Mouse (Mus musculus): ENCODE measurements at regions not wholly inside any gene's neighbourhood (a gene's known extent, or its start where the extent isn't known, plus 50 kb on each side); places are given as distances from the start of the nearest gene placed in this dataset.
A peak's percentile ranks its signal among the peaks of the same experiment; 100 is the strongest.
"Not testable (repeated sequence)": the region's sequence is repeated elsewhere in the genome, so short reads cannot be mapped to it uniquely, and the experiment has no call there.

- H3K4me3 ChIP-seq (ENCODE audit: low read depth, low read length), result no peak overlapping the region
- no peaks in the 10 kb centered on the region for H3K9me3 ChIP-seq (ENCODE audit: control insufficient read depth, low read length)
- no peaks in the 10 kb centered on the region for H3K27me3 ChIP-seq (replicated peaks; ENCODE audit: control insufficient read depth, insufficient read depth, low read length)
- H3K27ac ChIP-seq (ENCODE audit: low read depth, low read length), result no peak overlapping the region
- H3K4me1 ChIP-seq (replicated peaks; ENCODE audit: control insufficient read depth, insufficient read depth, low read length), result peaks cover 8% of the 10 kb centered on the region
- H3K4me2 ChIP-seq, result no peak overlapping the region
- no peak for ATAC-seq (replicated peaks; ENCODE audit: low FRiP score)
- no peak for DNase-seq (ENCODE audit: low spot score)
- no peak overlapping the region for H3K9ac ChIP-seq (ENCODE audit: low read depth, low read length)
- WGBS, result 68% methylated on average over 5 of the region's 5 CpGs
- H3K36me3 ChIP-seq (ENCODE audit: control insufficient read depth, insufficient read depth, low read length), result no peaks in the 10 kb centered on the region
These were observed 139.3 kb downstream of the Katnal1 start for GRCm38 (mm10) chr5:148789823-148790222.

- DNase-seq (ENCODE audit: low spot score) (no peak), ATAC-seq (replicated peaks; ENCODE audit: low FRiP score) (no peak)
- no peak overlapping the region for H3K4me2 ChIP-seq
- H3K27ac ChIP-seq (ENCODE audit: low read depth, low read length), result no peak overlapping the region
- H3K36me3 ChIP-seq (ENCODE audit: control insufficient read depth, insufficient read depth, low read length), result no peaks in the 10 kb centered on the region
- H3K27me3 ChIP-seq (replicated peaks; ENCODE audit: control insufficient read depth, insufficient read depth, low read length), result no peaks in the 10 kb centered on the region
- H3K9ac ChIP-seq (ENCODE audit: low read depth, low read length), result no peak overlapping the region
- no peak overlapping the region for H3K4me3 ChIP-seq (ENCODE audit: low read depth, low read length)
- H3K9me3 ChIP-seq (ENCODE audit: control insufficient read depth, low read length), result no peaks in the 10 kb centered on the region
- H3K4me1 ChIP-seq (replicated peaks; ENCODE audit: control insufficient read depth, insufficient read depth, low read length), result peaks cover 8% of the 10 kb centered on the region
- WGBS, result 49% methylated on average over 6 of the region's 6 CpGs
These were observed 140.0 kb downstream of the Katnal1 start for GRCm38 (mm10) chr5:148789147-148789566.

- peaks cover 8% of the 10 kb centered on the region for H3K4me1 ChIP-seq (replicated peaks; ENCODE audit: control insufficient read depth, insufficient read depth, low read length)
- no peaks in the 10 kb centered on the region for H3K27me3 ChIP-seq (replicated peaks; ENCODE audit: control insufficient read depth, insufficient read depth, low read length)
- ATAC-seq (replicated peaks; ENCODE audit: low FRiP score), result no peak
- H3K4me3 ChIP-seq (ENCODE audit: low read depth, low read length), result no peak overlapping the region
- no peak overlapping the region for H3K9ac ChIP-seq (ENCODE audit: low read depth, low read length)
- 91% methylated on average over 8 of the region's 8 CpGs for WGBS
- no peaks in the 10 kb centered on the region for H3K9me3 ChIP-seq (ENCODE audit: control insufficient read depth, low read length)
- H3K36me3 ChIP-seq (ENCODE audit: control insufficient read depth, insufficient read depth, low read length), result no peaks in the 10 kb centered on the region
- no peak overlapping the region for H3K27ac ChIP-seq (ENCODE audit: low read depth, low read length)
- H3K4me2 ChIP-seq, result no peak overlapping the region
- no peak for DNase-seq (ENCODE audit: low spot score)
These were observed 140.4 kb downstream of the Katnal1 start for GRCm38 (mm10) chr5:148788690-148789089.

- Histone ChIP-seq H3K9ac (ENCODE audit: low read depth, low read length) (no peak overlapping the region), H3K4me3 (ENCODE audit: low read depth, low read length) (no peak overlapping the region), H3K36me3 (ENCODE audit: control insufficient read depth, insufficient read depth, low read length) (no peaks in the 10 kb centered on the region), H3K4me1 (replicated peaks; ENCODE audit: control insufficient read depth, insufficient read depth, low read length) (peaks cover 1% of the 10 kb centered on the region), H3K4me2 (no peak overlapping the region), H3K9me3 (ENCODE audit: control insufficient read depth, low read length) (no peaks in the 10 kb centered on the region), H3K27ac (ENCODE audit: low read depth, low read length) (no peak overlapping the region), H3K27me3 (replicated peaks; ENCODE audit: control insufficient read depth, insufficient read depth, low read length) (no peaks in the 10 kb centered on the region)
- DNase-seq (ENCODE audit: low spot score), result no peak
- ATAC-seq (replicated peaks; ENCODE audit: low FRiP score), result peak; percentile 72
- 37% methylated on average over 8 of the region's 8 CpGs for WGBS
These were observed 141.8 kb downstream of the Katnal1 start for GRCm38 (mm10) chr5:148787270-148787669.

- not testable (repeated sequence) for H3K9me3 ChIP-seq (ENCODE audit: control insufficient read depth, low read length); H3K9ac ChIP-seq (ENCODE audit: low read depth, low read length); DNase-seq (ENCODE audit: low spot score); H3K27ac ChIP-seq (ENCODE audit: low read depth, low read length); H3K4me1 ChIP-seq (replicated peaks; ENCODE audit: control insufficient read depth, insufficient read depth, low read length); H3K27me3 ChIP-seq (replicated peaks; ENCODE audit: control insufficient read depth, insufficient read depth, low read length); H3K4me2 ChIP-seq; H3K4me3 ChIP-seq (ENCODE audit: low read depth, low read length); H3K36me3 ChIP-seq (ENCODE audit: control insufficient read depth, insufficient read depth, low read length); ATAC-seq (replicated peaks; ENCODE audit: low FRiP score)
- 48% methylated on average over 6 of the region's 6 CpGs for WGBS
These were observed 148.0 kb downstream of the Katnal1 start for GRCm38 (mm10) chr5:148781076-148781475.

- Histone ChIP-seq H3K4me3 (ENCODE audit: low read depth, low read length) (no peak overlapping the region), H3K27ac (ENCODE audit: low read depth, low read length) (no peak overlapping the region), H3K9me3 (ENCODE audit: control insufficient read depth, low read length) (no peaks in the 10 kb centered on the region), H3K4me2 (no peak overlapping the region), H3K4me1 (replicated peaks; ENCODE audit: control insufficient read depth, insufficient read depth, low read length) (peaks cover 22% of the 10 kb centered on the region), H3K27me3 (replicated peaks; ENCODE audit: control insufficient read depth, insufficient read depth, low read length) (no peaks in the 10 kb centered on the region), H3K36me3 (ENCODE audit: control insufficient read depth, insufficient read depth, low read length) (no peaks in the 10 kb centered on the region), H3K9ac (ENCODE audit: low read depth, low read length) (no peak overlapping the region)
- ATAC-seq (replicated peaks; ENCODE audit: low FRiP score), result no peak
- 78% methylated on average over 20 of the region's 20 CpGs for WGBS
- DNase-seq (ENCODE audit: low spot score), result no peak
These were observed 152.1 kb downstream of the Katnal1 start for GRCm38 (mm10) chr5:148776796-148777659.

GRCm38 (mm10) chr5:148775232-148775631 lies 153.9 kb downstream of the Katnal1 start:
- no peak overlapping the region for H3K27ac ChIP-seq (ENCODE audit: low read depth, low read length)
- H3K36me3 ChIP-seq (ENCODE audit: control insufficient read depth, insufficient read depth, low read length), result no peaks in the 10 kb centered on the region
- no peak for DNase-seq (ENCODE audit: low spot score)
- H3K4me3 ChIP-seq (ENCODE audit: low read depth, low read length), result no peak overlapping the region
- 67% methylated on average over 3 of the region's 3 CpGs for WGBS
- H3K4me2 ChIP-seq, result peak overlapping the region; percentile 31; the same call in 1 of the 2 replicates
- H3K9ac ChIP-seq (ENCODE audit: low read depth, low read length), result no peak overlapping the region
- H3K4me1 ChIP-seq (replicated peaks; ENCODE audit: control insufficient read depth, insufficient read depth, low read length), result peaks cover 18% of the 10 kb centered on the region
- H3K27me3 ChIP-seq (replicated peaks; ENCODE audit: control insufficient read depth, insufficient read depth, low read length), result no peaks in the 10 kb centered on the region
- peak; percentile 49; the same call in 1 of the 2 replicates for ATAC-seq (replicated peaks; ENCODE audit: low FRiP score)
- H3K9me3 ChIP-seq (ENCODE audit: control insufficient read depth, low read length), result no peaks in the 10 kb centered on the region

GRCm38 (mm10) chr5:148774446-148774845 lies 154.7 kb downstream of the Katnal1 start:
- Histone ChIP-seq H3K4me1 (replicated peaks; ENCODE audit: control insufficient read depth, insufficient read depth, low read length) (peaks cover 15% of the 10 kb centered on the region), H3K9me3 (ENCODE audit: control insufficient read depth, low read length) (no peaks in the 10 kb centered on the region), H3K27ac (ENCODE audit: low read depth, low read length) (no peak overlapping the region; the same call in 1 of the 2 replicates), H3K4me2 (peak overlapping the region; percentile 31; the same call in 1 of the 2 replicates), H3K4me3 (ENCODE audit: low read depth, low read length) (no peak overlapping the region), H3K27me3 (replicated peaks; ENCODE audit: control insufficient read depth, insufficient read depth, low read length) (no peaks in the 10 kb centered on the region), H3K36me3 (ENCODE audit: control insufficient read depth, insufficient read depth, low read length) (no peaks in the 10 kb centered on the region), H3K9ac (ENCODE audit: low read depth, low read length) (no peak overlapping the region)
- WGBS, result 42% methylated on average over 3 of the region's 3 CpGs
- DNase-seq (ENCODE audit: low spot score), result no peak
- ATAC-seq (replicated peaks; ENCODE audit: low FRiP score), result peak; percentile 93

- no peaks in the 10 kb centered on the region for H3K27me3 ChIP-seq (replicated peaks; ENCODE audit: control insufficient read depth, insufficient read depth, low read length)
- H3K9me3 ChIP-seq (ENCODE audit: control insufficient read depth, low read length), result no peaks in the 10 kb centered on the region
- no peak overlapping the region for H3K4me2 ChIP-seq
- DNase-seq (ENCODE audit: low spot score), result no peak
- H3K9ac ChIP-seq (ENCODE audit: low read depth, low read length), result no peak overlapping the region
- no peaks in the 10 kb centered on the region for H3K36me3 ChIP-seq (ENCODE audit: control insufficient read depth, insufficient read depth, low read length)
- H3K4me3 ChIP-seq (ENCODE audit: low read depth, low read length), result no peak overlapping the region
- no peak overlapping the region for H3K27ac ChIP-seq (ENCODE audit: low read depth, low read length)
- WGBS, result 68% methylated on average over 4 of the region's 4 CpGs
- ATAC-seq (replicated peaks; ENCODE audit: low FRiP score), result no peak
- H3K4me1 ChIP-seq (replicated peaks; ENCODE audit: control insufficient read depth, insufficient read depth, low read length), result peaks cover 7% of the 10 kb centered on the region
These were observed 159.7 kb downstream of the Katnal1 start for GRCm38 (mm10) chr5:148769452-148769851.
